Mouse (Mus musculus) testis, adult 2 months (tissue): ENCODE measurements around the gene Arl2. TPM values are rescaled to one million over a fixed set of nuclear protein-coding genes. Genes with fewer than 3 reads are reported as not detected.

ENCODE experiments used
- H3K27ac ChIP-seq: fragments of 200-500 bp; 2 replicates; pipeline ENCODE4 v1.5.1; 2012; ENCODE audit warnings: low read depth, low read length; ENCODE audit not compliant: control insufficient read depth, insufficient read depth
- H3K27me3 ChIP-seq: fragments of 200-500 bp; 2 replicates; pipeline ENCODE4 v1.6.1; 2012; ENCODE audit warnings: mild to moderate bottlenecking, low read length, moderate library complexity; ENCODE audit not compliant: control insufficient read depth, insufficient read depth
- H3K36me3 ChIP-seq: fragments of 200-500 bp; 2 replicates; pipeline ENCODE4 v1.6.1; 2012; ENCODE audit warnings: mild to moderate bottlenecking, low read length; ENCODE audit not compliant: control insufficient read depth, insufficient read depth
- H3K4me1 ChIP-seq: fragments of 200-500 bp; 2 replicates; pipeline ENCODE4 v1.6.1; 2012; ENCODE audit warnings: low read length; ENCODE audit not compliant: control insufficient read depth, insufficient read depth
- H3K4me3 ChIP-seq: fragments of 200-500 bp; 2 replicates; pipeline ENCODE4 v1.5.1; 2012; ENCODE audit warnings: low read depth, mild to moderate bottlenecking, low read length, moderate library complexity, mixed read lengths; ENCODE audit not compliant: control insufficient read depth
- CTCF ChIP-seq: fragments of 200-500 bp; IDR thresholded peaks from 2 replicates; pipeline ENCODE4 v1.5.1; 2012; ENCODE audit warnings: low read depth, mild to moderate bottlenecking, inconsistent platforms, low read length, moderate library complexity; ENCODE audit not compliant: control insufficient read depth, insufficient read depth, insufficient replicate concordance
- POLR2A ChIP-seq: fragments of 200-500 bp; IDR thresholded peaks from 2 replicates; pipeline ENCODE4 v1.6.1; 2012; ENCODE audit warnings: low read depth, mild to moderate bottlenecking, inconsistent platforms, low read length, moderate library complexity; ENCODE audit not compliant: control insufficient read depth
- polyA plus RNA-seq: library from polyadenylated mRNA; depleted of rRNA; stranded (reverse); fragments of >200 nt; gene quantifications from 2 replicates; pipeline ENCODE4 v1.2.3, GENCODE M21; 2012; rRNA removed

The Arl2 gene
- polyA plus RNA-seq, result 61.5 and 65.5 TPM in 2 replicates

- Histone ChIP-seq H3K4me3 (peak within 1 kb of the TSS; percentile 97), H3K36me3 (no peaks in the 10 kb centered on the region), H3K27ac (peak within 1 kb of the TSS; percentile 97), H3K4me1 (peaks cover 7% of the 10 kb centered on the region), H3K27me3 (no peaks in the 10 kb centered on the region)
- TF ChIP-seq POLR2A (no peak), CTCF (peak; percentile 54; the same call in 1 of the 2 replicates)
Measured at GRCm38 (mm10) chr19:6141394-6141749, at the start of gene Arl2. Gene Arl2 (minus strand): TSS chr19:6141548.

GRCm38 (mm10) chr19:6184131-6184530, 42.8 kb upstream of the Arl2 start, which contains the start of gene Majin:
Gene Majin (plus strand): TSS chr19:6184388.
- Histone ChIP-seq H3K27me3 (no peaks in the 10 kb centered on the region), H3K36me3 (no peaks in the 10 kb centered on the region), H3K4me3 (peak within 1 kb of the TSS; percentile 79), H3K4me1 (peaks cover 9% of the 10 kb centered on the region), H3K27ac (peak within 1 kb of the TSS; percentile 79)
- no peak for TF ChIP-seq CTCF
- 0 out of 2 replicates have a peak, but pooled peaks have one; percentile 43 for TF ChIP-seq POLR2A

- TF ChIP-seq POLR2A (no peak), CTCF (no peak)
- Histone ChIP-seq H3K27me3 (no peaks in the 10 kb centered on the region), H3K36me3 (no peaks in the 10 kb centered on the region), H3K4me1 (peaks cover 9% of the 10 kb centered on the region), H3K27ac (no peak overlapping the region), H3K4me3 (no peak overlapping the region)
Measured at GRCm38 (mm10) chr19:6182534-6182933, 41.2 kb upstream of the Arl2 start.

- H3K4me3 ChIP-seq, result no peak overlapping the region
- H3K27ac ChIP-seq, result no peak overlapping the region
- peaks cover 9% of the 10 kb centered on the region for H3K4me1 ChIP-seq
- H3K27me3 ChIP-seq, result no peaks in the 10 kb centered on the region
- TF ChIP-seq CTCF (no peak), POLR2A (no peak)
- no peaks in the 10 kb centered on the region for H3K36me3 ChIP-seq
Measured at GRCm38 (mm10) chr19:6181629-6182028, 40.3 kb upstream of the Arl2 start.

GRCm38 (mm10) chr19:6178775-6179174, 37.4 kb upstream of the Arl2 start:
- Histone ChIP-seq H3K27me3 (no peaks in the 10 kb centered on the region), H3K4me3 (no peak overlapping the region), H3K4me1 (peaks cover 2% of the 10 kb centered on the region; the same call in 1 of the 2 replicates), H3K36me3 (no peaks in the 10 kb centered on the region), H3K27ac (no peak overlapping the region)
- TF ChIP-seq POLR2A (no peak), CTCF (no peak)

- Histone ChIP-seq H3K4me3 (no peak overlapping the region), H3K4me1 (no peaks in the 10 kb centered on the region), H3K27me3 (no peaks in the 10 kb centered on the region), H3K27ac (no peak overlapping the region), H3K36me3 (no peaks in the 10 kb centered on the region)
- no peak for TF ChIP-seq POLR2A
- no peak for TF ChIP-seq CTCF
Measured at GRCm38 (mm10) chr19:6174771-6175170, 33.4 kb upstream of the Arl2 start.

- Histone ChIP-seq H3K27me3 (no peaks in the 10 kb centered on the region), H3K36me3 (no peaks in the 10 kb centered on the region), H3K4me1 (no peaks in the 10 kb centered on the region), H3K4me3 (no peak overlapping the region), H3K27ac (no peak overlapping the region)
- TF ChIP-seq POLR2A, result no peak
- TF ChIP-seq CTCF, result no peak
Measured at GRCm38 (mm10) chr19:6171215-6171614, 29.9 kb upstream of the Arl2 start.

- H3K36me3 ChIP-seq, result no peaks in the 10 kb centered on the region
- no peak overlapping the region for H3K4me3 ChIP-seq
- no peaks in the 10 kb centered on the region for H3K27me3 ChIP-seq
- no peak overlapping the region for H3K27ac ChIP-seq
- no peaks in the 10 kb centered on the region for H3K4me1 ChIP-seq
- no peak for TF ChIP-seq POLR2A
- peak; percentile 22; the same call in 1 of the 2 replicates for TF ChIP-seq CTCF
Measured at GRCm38 (mm10) chr19:6166750-6167149, 25.4 kb upstream of the Arl2 start.
